Mouse (Mus musculus) stomach, embryonic 16.5 days (tissue): ENCODE results near the gene Tnrc6b. TPM values are rescaled to one million over a fixed set of nuclear protein-coding genes. Genes with fewer than 3 reads are reported as not detected.

Source experiments
- ATAC-seq: fragments of 200-750 bp; cut with Nextera tagmentation; 2 replicates; pipeline ENCODE4 v1.8.0; 2017; ENCODE audit warnings: moderate number of reproducible peaks, moderate TSS enrichment; ENCODE audit not compliant: insufficient read depth, low FRiP score
- H3K27ac ChIP-seq: fragments of 300-500 bp; sonication (generic); 2 replicates; pipeline ENCODE4 v1.5.1; 2014; ENCODE audit warnings: low read length
- H3K27me3 ChIP-seq: fragments of 300-500 bp; sonication (generic); 2 replicates; pipeline ENCODE4 v1.6.1; 2014; ENCODE audit warnings: low read length, control low read depth, mixed read lengths; ENCODE audit not compliant: control insufficient read depth, insufficient read depth
- H3K36me3 ChIP-seq: fragments of 300-500 bp; sonication (generic); 2 replicates; pipeline ENCODE4 v1.6.1; 2014; ENCODE audit warnings: low read length; ENCODE audit not compliant: control insufficient read depth, insufficient read depth
- H3K4me1 ChIP-seq: fragments of 300-500 bp; sonication (generic); 2 replicates; pipeline ENCODE4 v1.6.1; 2014; ENCODE audit warnings: low read length, control low read depth, mixed read lengths; ENCODE audit not compliant: control insufficient read depth, insufficient read depth
- H3K4me2 ChIP-seq: fragments of 300-500 bp; sonication (generic); 2 replicates; pipeline ENCODE4 v1.6.1; 2014; ENCODE audit warnings: low read depth, low read length, mixed read lengths
- H3K4me3 ChIP-seq: fragments of 300-500 bp; sonication (generic); replicated peaks from 2 replicates; pipeline ENCODE4 v1.5.1; 2014; ENCODE audit warnings: mild to moderate bottlenecking, low read length
- H3K9ac ChIP-seq: fragments of 300-500 bp; sonication (generic); 2 replicates; pipeline ENCODE4 v1.6.1; 2014; ENCODE audit warnings: low read length
- H3K9me3 ChIP-seq: fragments of 300-500 bp; sonication (generic); replicated peaks from 2 replicates; pipeline ENCODE4 v1.6.1; 2016; ENCODE audit warnings: low read length, control low read depth; ENCODE audit not compliant: control insufficient read depth
- WGBS: fragments of 180-500 bp; shearing (Covaris S2); extraction: QIAGEN DNeasy Blood & Tissue Kit; methylation state at CpG from one replicate; pipeline ENCODE4 v1.1.7; 2014; 5-methylcytosine and 5-hydroxymethylcytosine counted together
- polyA plus RNA-seq: library from polyadenylated mRNA; unstranded; fragments of >200 nt; fragmentation: Nextera tagmentation; extraction: Ambion mirVana; gene quantifications from 2 replicates; pipeline ENCODE4 v1.2.1, GENCODE M21; 2015

The Tnrc6b gene
- polyA plus RNA-seq, 1 experiment from 2014 or later, result 29.9 TPM

- 26% methylated on average over 8 of the region's 8 CpGs for WGBS
- no peaks in the 10 kb centered on the region for H3K27me3 ChIP-seq
- peak; percentile 8 for ATAC-seq
These were observed 4.0 kb upstream of the Tnrc6b start for GRCm38 (mm10) chr15:80707088-80707487.

GRCm38 (mm10) chr15:80709593-80709992, 1.5 kb upstream of the Tnrc6b start:
- no peak overlapping the region for H3K4me3 ChIP-seq
- no peak overlapping the region for H3K4me2 ChIP-seq
- H3K4me1 ChIP-seq, result peaks cover 21% of the 10 kb centered on the region
- no peak overlapping the region for H3K27ac ChIP-seq
- 34% methylated on average over 6 of the region's 6 CpGs for WGBS
- no peaks in the 10 kb centered on the region for H3K27me3 ChIP-seq
- H3K9ac ChIP-seq, result no peak overlapping the region
- no peaks in the 10 kb centered on the region for H3K9me3 ChIP-seq
- no peak for ATAC-seq
- no peaks in the 10 kb centered on the region for H3K36me3 ChIP-seq

More at GRCm38 (mm10) chr15:80707088-80707487, 4.0 kb upstream of the Tnrc6b start:
- Histone ChIP-seq H3K4me1 (peaks cover 21% of the 10 kb centered on the region), H3K36me3 (no peaks in the 10 kb centered on the region), H3K4me3 (no peak overlapping the region), H3K9me3 (no peaks in the 10 kb centered on the region), H3K9ac (0 out of 2 replicates have a peak overlapping the region, but pooled peaks have one; percentile 53), H3K27ac (peak overlapping the region; percentile 82), H3K4me2 (peak overlapping the region; percentile 58; the same call in 1 of the 2 replicates)

- peak overlapping the region; percentile 48 for H3K4me2 ChIP-seq
- no peaks in the 10 kb centered on the region for H3K27me3 ChIP-seq
- no peaks in the 10 kb centered on the region for H3K36me3 ChIP-seq
- 18% methylated on average over 5 of the region's 5 CpGs for WGBS
- H3K9me3 ChIP-seq, result no peaks in the 10 kb centered on the region
- ATAC-seq, result no peak
- H3K27ac ChIP-seq, result peak overlapping the region; percentile 94
- peak overlapping the region; percentile 93 for H3K4me3 ChIP-seq
- H3K9ac ChIP-seq, result no peak overlapping the region
- peaks cover 21% of the 10 kb centered on the region for H3K4me1 ChIP-seq
These were observed 881 bp upstream of the Tnrc6b start for GRCm38 (mm10) chr15:80710257-80710607.

- WGBS, result under 1% methylated on average over 98 of the region's 106 CpGs
- peak; percentile 11; the same call in 1 of the 2 replicates for ATAC-seq
- H3K27me3 ChIP-seq, result no peaks in the 10 kb centered on the region
These were observed 463 bp downstream of the Tnrc6b start for GRCm38 (mm10) chr15:80711401-80712151.

GRCm38 (mm10) chr15:80714299-80714698, 3.2 kb downstream of the Tnrc6b start:
- Histone ChIP-seq H3K36me3 (no peaks in the 10 kb centered on the region), H3K4me2 (no peak overlapping the region), H3K9me3 (no peaks in the 10 kb centered on the region), H3K27me3 (no peaks in the 10 kb centered on the region), H3K9ac (no peak overlapping the region), H3K4me1 (peaks cover 9% of the 10 kb centered on the region; the same call in 1 of the 2 replicates), H3K4me3 (no peak overlapping the region), H3K27ac (no peak overlapping the region)
- WGBS, result 73% methylated on average over 4 of the region's 4 CpGs
- ATAC-seq, result no peak

More at GRCm38 (mm10) chr15:80711401-80712151, 463 bp downstream of the Tnrc6b start:
- Histone ChIP-seq H3K9ac (peak overlapping the region; percentile 90), H3K4me3 (peak overlapping the region; percentile 93), H3K36me3 (no peaks in the 10 kb centered on the region), H3K9me3 (no peaks in the 10 kb centered on the region), H3K4me2 (peak overlapping the region; percentile 53), H3K27ac (peak overlapping the region; percentile 87), H3K4me1 (peaks cover 19% of the 10 kb centered on the region)

- H3K4me1 ChIP-seq, result 0 out of 2 replicates have a peak, but pooled peaks cover 4% of the 10 kb centered on the region
- H3K9ac ChIP-seq, result no peak overlapping the region
- no peak overlapping the region for H3K4me2 ChIP-seq
- H3K36me3 ChIP-seq, result no peaks in the 10 kb centered on the region
- no peak overlapping the region for H3K4me3 ChIP-seq
- ATAC-seq, result no peak
- no peaks in the 10 kb centered on the region for H3K27me3 ChIP-seq
- WGBS, result 71% methylated on average over 8 of the region's 8 CpGs
- H3K27ac ChIP-seq, result no peak overlapping the region
- no peaks in the 10 kb centered on the region for H3K9me3 ChIP-seq
These were observed 5.6 kb downstream of the Tnrc6b start for GRCm38 (mm10) chr15:80716631-80717135.

GRCm38 (mm10) chr15:80717431-80717830, 6.3 kb downstream of the Tnrc6b start:
- no peak overlapping the region for H3K9ac ChIP-seq
- H3K9me3 ChIP-seq, result no peaks in the 10 kb centered on the region
- 50% methylated on average over 1 of the region's 1 CpGs for WGBS
- no peak overlapping the region for H3K4me3 ChIP-seq
- no peaks in the 10 kb centered on the region for H3K36me3 ChIP-seq
- H3K4me2 ChIP-seq, result no peak overlapping the region
- ATAC-seq, result no peak
- H3K27ac ChIP-seq, result no peak overlapping the region
- no peaks in the 10 kb centered on the region for H3K27me3 ChIP-seq
- 0 out of 2 replicates have a peak, but pooled peaks cover 4% of the 10 kb centered on the region for H3K4me1 ChIP-seq

- H3K27ac ChIP-seq, result no peak overlapping the region
These were observed 9.1 kb downstream of the Tnrc6b start for GRCm38 (mm10) chr15:80720249-80720648.

GRCm38 (mm10) chr15:80721861-80722260, 10.7 kb downstream of the Tnrc6b start:
- Histone ChIP-seq H3K4me2 (no peak overlapping the region), H3K4me3 (no peak overlapping the region), H3K36me3 (no peaks in the 10 kb centered on the region), H3K9me3 (no peaks in the 10 kb centered on the region), H3K27ac (no peak overlapping the region), H3K27me3 (no peaks in the 10 kb centered on the region), H3K4me1 (no peaks in the 10 kb centered on the region), H3K9ac (no peak overlapping the region)
- no peak for ATAC-seq
- WGBS, result 77% methylated on average over 6 of the region's 6 CpGs

More at GRCm38 (mm10) chr15:80720249-80720648, 9.1 kb downstream of the Tnrc6b start:
- no peak overlapping the region for H3K4me3 ChIP-seq
- H3K4me1 ChIP-seq, result 0 out of 2 replicates have a peak, but pooled peaks cover 4% of the 10 kb centered on the region
- H3K27me3 ChIP-seq, result no peaks in the 10 kb centered on the region
- WGBS, result 43% methylated on average over 5 of the region's 5 CpGs
- H3K9ac ChIP-seq, result no peak overlapping the region
- H3K9me3 ChIP-seq, result no peaks in the 10 kb centered on the region
- no peak overlapping the region for H3K4me2 ChIP-seq
- no peaks in the 10 kb centered on the region for H3K36me3 ChIP-seq
- no peak for ATAC-seq
